Mouse (Mus musculus): ENCODE measurements around the gene Sik3. TPM values are rescaled to one million over a fixed set of nuclear protein-coding genes. Genes with fewer than 3 reads are reported as not detected.

Gene Sik3
- polyA plus RNA-seq, 1 experiment, result 29.4 TPM

DNA sequence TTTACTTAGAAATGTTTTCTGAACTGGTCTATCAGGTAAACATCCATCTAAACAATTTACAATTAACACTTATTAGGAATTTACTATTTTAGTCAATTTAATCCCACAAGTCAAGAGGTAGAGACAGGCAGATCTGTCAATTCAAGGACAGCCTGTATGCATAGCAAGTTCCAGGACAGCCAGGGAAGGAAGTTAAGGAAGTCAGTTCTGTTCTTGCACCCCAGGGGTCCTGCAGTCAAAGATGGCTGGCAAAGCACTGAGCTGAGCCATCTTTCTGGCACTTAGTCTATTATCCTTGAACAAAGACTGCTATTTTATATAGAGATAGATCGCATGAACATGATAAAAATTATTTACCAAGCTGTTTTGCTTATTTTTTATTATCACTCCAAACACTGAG is 32.0 kb upstream of the Sik3 start:
- Histone ChIP-seq H3K4me2 (ENCODE audit: low read depth) (no peak overlapping the region), H3ac (ENCODE audit: control insufficient read depth, insufficient read length) (no peak overlapping the region), H3K36me3 (ENCODE audit: control insufficient read depth, insufficient read depth) (peaks cover 12% of the 10 kb centered on the region), H3K79me2 (ENCODE audit: control insufficient read depth, insufficient read depth) (peaks cover 94% of the 10 kb centered on the region), H3K4me3 (no peak overlapping the region), H3K27me3 (ENCODE audit: control insufficient read depth, insufficient read depth, insufficient read length) (no peaks in the 10 kb centered on the region)
- TF ChIP-seq MYOG (IDR thresholded peaks at IDR 0.05; ENCODE audit: control insufficient read depth in 1 of 3, insufficient read depth in 1 of 3, insufficient read length in 2 of 3, low read depth in 2 of 3) (no peak), MAX (IDR thresholded peaks at IDR 0.05; ENCODE audit: low read depth) (no peak), USF1 (IDR thresholded peaks at IDR 0.05; ENCODE audit: low read depth) (no peak), POLR2A (IDR thresholded peaks at IDR 0.05; ENCODE audit: insufficient read length, low read depth) (no peak), SRF (IDR thresholded peaks at IDR 0.05; ENCODE audit: control insufficient read depth, insufficient read length, low read depth) (no peak), E2F4 (IDR thresholded peaks at IDR 0.05; ENCODE audit: insufficient read depth) (no peak), CEBPB (IDR thresholded peaks at IDR 0.05; ENCODE audit: insufficient read depth, poor library complexity, severe bottlenecking) (no peak), POLR2AphosphoS2 (IDR thresholded peaks at IDR 0.05; ENCODE audit: insufficient read length, low read depth) (no peak), TCF3 (IDR thresholded peaks at IDR 0.05; ENCODE audit: insufficient read length, low read depth) (no peak), TCF12 (IDR thresholded peaks at IDR 0.05; ENCODE audit: insufficient read depth, poor library complexity, severe bottlenecking) (no peak)

DNA sequence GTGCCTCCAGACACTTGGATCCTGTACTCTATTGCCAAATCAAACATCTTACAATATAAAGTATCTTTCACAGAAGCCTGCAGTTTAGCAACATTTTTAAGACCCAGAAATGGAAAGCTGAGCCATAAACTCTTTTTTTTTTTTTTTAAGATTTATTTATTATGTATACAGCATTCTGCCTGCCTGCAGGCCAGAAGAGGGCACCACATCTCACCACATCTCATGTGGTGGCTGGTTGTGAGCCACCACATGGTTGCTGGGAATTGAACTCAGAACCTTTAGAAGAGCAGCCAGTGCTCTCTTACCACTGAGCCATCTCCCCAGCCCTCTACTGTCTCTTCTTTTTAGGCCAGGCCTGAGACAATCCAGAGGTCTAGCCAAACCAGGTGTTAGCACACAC is 31.3 kb upstream of the Sik3 start:
- Histone ChIP-seq H3K4me2 (ENCODE audit: low read depth) (no peak overlapping the region), H3K36me3 (ENCODE audit: control insufficient read depth, insufficient read depth) (peaks cover 6% of the 10 kb centered on the region), H3K79me2 (ENCODE audit: control insufficient read depth, insufficient read depth) (peaks cover 88% of the 10 kb centered on the region), H3ac (ENCODE audit: control insufficient read depth, insufficient read length) (no peak overlapping the region), H3K27me3 (ENCODE audit: control insufficient read depth, insufficient read depth, insufficient read length) (no peaks in the 10 kb centered on the region), H3K4me3 (no peak overlapping the region)
- TF ChIP-seq MYOD1 (IDR thresholded peaks at IDR 0.05; ENCODE audit: control insufficient read depth in 1 of 3, insufficient read length in 2 of 3, low read depth in 2 of 3) (no peak), E2F4 (IDR thresholded peaks at IDR 0.05; ENCODE audit: insufficient read depth) (no peak), CEBPB (IDR thresholded peaks at IDR 0.05; ENCODE audit: insufficient read depth, poor library complexity, severe bottlenecking) (no peak), MAX (IDR thresholded peaks at IDR 0.05; ENCODE audit: low read depth) (no peak), USF1 (IDR thresholded peaks at IDR 0.05; ENCODE audit: low read depth) (no peak), MYOG (IDR thresholded peaks at IDR 0.05; ENCODE audit: control insufficient read depth in 1 of 3, insufficient read depth in 1 of 3, insufficient read length in 2 of 3, low read depth in 2 of 3) (no peak), POLR2A (IDR thresholded peaks at IDR 0.05; ENCODE audit: insufficient read length, low read depth) (no peak), REST (IDR thresholded peaks at IDR 0.05; ENCODE audit: insufficient read depth, insufficient read length) (no peak)

DNA sequence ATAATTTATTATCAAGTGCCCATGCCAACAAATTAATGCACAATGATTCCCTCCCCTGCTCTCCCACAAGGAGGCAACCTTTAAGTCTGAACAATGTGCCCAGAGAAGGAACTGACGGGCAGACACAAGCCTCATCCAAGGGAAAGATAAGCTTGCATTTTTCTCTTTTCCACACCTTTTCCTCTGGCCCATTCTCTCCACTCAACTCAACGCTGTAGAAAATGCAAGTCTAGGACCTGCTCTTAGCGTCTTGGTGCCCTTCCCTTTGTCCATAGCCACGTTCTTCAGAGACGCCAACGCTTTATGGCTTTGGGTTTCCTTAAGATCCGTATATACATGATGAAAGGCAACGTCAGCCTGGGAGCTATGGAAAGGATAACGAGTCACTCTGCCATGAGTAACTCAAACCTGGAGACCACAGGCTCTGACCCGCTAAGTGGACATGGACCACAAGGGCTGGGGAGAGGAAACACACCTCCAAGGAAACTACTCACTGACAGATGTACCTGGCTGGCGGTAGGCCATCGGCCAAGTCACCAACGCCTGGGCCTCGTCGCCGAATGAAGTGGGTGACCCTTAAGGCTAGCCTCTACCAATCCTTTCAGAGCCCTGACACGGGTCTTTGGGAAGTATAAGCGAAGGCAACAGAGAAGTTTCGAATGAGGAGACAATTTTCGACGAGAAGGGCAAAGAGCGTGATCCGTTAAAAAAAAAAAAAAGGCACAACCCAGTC is 28.8 kb upstream of the Sik3 start:
- Histone ChIP-seq H3K4me2 (ENCODE audit: low read depth) (peak overlapping the region; percentile 89), H3ac (ENCODE audit: control insufficient read depth, insufficient read length) (peak overlapping the region; percentile 68)

DNA sequence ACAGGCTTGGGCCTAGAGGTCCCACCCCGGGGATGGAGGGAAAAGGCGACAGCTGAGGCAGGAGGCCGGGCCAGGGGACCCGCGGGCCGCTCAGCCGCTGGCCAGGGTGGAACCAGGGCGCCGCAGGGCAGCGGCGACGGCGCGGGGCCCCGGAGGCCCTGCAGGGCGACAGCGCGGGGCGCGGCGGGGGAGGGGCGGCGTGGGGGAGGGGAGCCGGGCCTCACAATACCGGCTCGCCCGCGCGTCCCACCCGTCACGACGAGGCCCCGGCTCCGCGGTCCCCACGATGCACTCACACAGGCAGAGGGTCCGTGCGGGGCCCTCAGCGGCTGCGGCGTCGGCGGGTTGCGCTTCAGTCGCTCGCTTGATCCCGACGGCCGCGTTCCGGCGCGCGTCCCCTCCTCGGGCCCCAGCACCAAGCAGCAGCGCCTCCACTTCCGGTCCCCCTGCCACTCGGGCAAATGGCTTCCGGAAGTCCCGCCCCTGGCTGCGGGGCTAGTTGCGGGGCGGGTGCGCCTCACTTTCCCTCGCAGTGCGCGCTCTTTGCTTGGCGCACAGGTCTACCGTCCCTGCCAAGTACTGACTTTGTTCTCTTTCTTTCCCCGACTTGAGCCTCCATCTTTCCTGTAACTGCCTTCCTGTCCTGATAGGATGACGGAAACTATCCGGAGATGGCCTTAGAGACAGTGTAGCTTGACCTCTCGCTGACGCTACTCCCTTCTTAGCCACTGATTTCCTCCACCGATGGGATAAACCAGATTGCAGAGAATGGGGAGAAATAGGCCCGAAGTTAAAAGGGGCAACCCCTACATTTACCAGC is 28.0 kb upstream of the Sik3 start:
- H3K79me2 ChIP-seq (ENCODE audit: control insufficient read depth, insufficient read depth), result peaks cover 55% of the 10 kb centered on the region
- peak overlapping the region; percentile 91 for H3K4me2 ChIP-seq (ENCODE audit: low read depth)
- TF ChIP-seq POLR2A (IDR thresholded peaks at IDR 0.05; ENCODE audit: insufficient read length, low read depth) (peak; percentile 93), MYOG (IDR thresholded peaks at IDR 0.05; ENCODE audit: control insufficient read depth in 1 of 3, insufficient read depth in 1 of 3, insufficient read length in 2 of 3, low read depth in 2 of 3) (peak in 2 of 3 experiments; percentile 32 to 55), TCF12 (IDR thresholded peaks at IDR 0.05; ENCODE audit: insufficient read depth, poor library complexity, severe bottlenecking) (no peak), SRF (IDR thresholded peaks at IDR 0.05; ENCODE audit: control insufficient read depth, insufficient read length, low read depth) (no peak), MYOD1 (IDR thresholded peaks at IDR 0.05; ENCODE audit: control insufficient read depth in 1 of 3, insufficient read length in 2 of 3, low read depth in 2 of 3) (peak in 1 of 3 experiments; percentile 16), POLR2AphosphoS2 (IDR thresholded peaks at IDR 0.05; ENCODE audit: insufficient read length, low read depth) (peak; percentile 85), USF1 (IDR thresholded peaks at IDR 0.05; ENCODE audit: low read depth) (no peak), TCF3 (IDR thresholded peaks at IDR 0.05; ENCODE audit: insufficient read length, low read depth) (no peak), CEBPB (IDR thresholded peaks at IDR 0.05; ENCODE audit: insufficient read depth, poor library complexity, severe bottlenecking) (no peak), REST (IDR thresholded peaks at IDR 0.05; ENCODE audit: insufficient read depth, insufficient read length) (no peak), MAX (IDR thresholded peaks at IDR 0.05; ENCODE audit: low read depth) (no peak), E2F4 (IDR thresholded peaks at IDR 0.05; ENCODE audit: insufficient read depth) (no peak)
- no peaks in the 10 kb centered on the region for H3K27me3 ChIP-seq (ENCODE audit: control insufficient read depth, insufficient read depth, insufficient read length)
- no peaks in the 10 kb centered on the region for H3K36me3 ChIP-seq (ENCODE audit: control insufficient read depth, insufficient read depth)
- H3ac ChIP-seq (ENCODE audit: control insufficient read depth, insufficient read length), result peak overlapping the region; percentile 68
- peak overlapping the region; percentile 83 for H3K4me3 ChIP-seq

More for the DNA sequence above, 28.8 kb upstream of the Sik3 start:
- Histone ChIP-seq H3K79me2 (ENCODE audit: control insufficient read depth, insufficient read depth) (peaks cover 62% of the 10 kb centered on the region), H3K27me3 (ENCODE audit: control insufficient read depth, insufficient read depth, insufficient read length) (no peaks in the 10 kb centered on the region), H3K36me3 (ENCODE audit: control insufficient read depth, insufficient read depth) (no peaks in the 10 kb centered on the region), H3K4me3 (peak overlapping the region; percentile 83)
- TF ChIP-seq POLR2AphosphoS2 (IDR thresholded peaks at IDR 0.05; ENCODE audit: insufficient read length, low read depth) (no peak), CEBPB (IDR thresholded peaks at IDR 0.05; ENCODE audit: insufficient read depth, poor library complexity, severe bottlenecking) (no peak), MYOD1 (IDR thresholded peaks at IDR 0.05; ENCODE audit: control insufficient read depth in 1 of 3, insufficient read length in 2 of 3, low read depth in 2 of 3) (no peak), MYOG (IDR thresholded peaks at IDR 0.05; ENCODE audit: control insufficient read depth in 1 of 3, insufficient read depth in 1 of 3, insufficient read length in 2 of 3, low read depth in 2 of 3) (no peak), SRF (IDR thresholded peaks at IDR 0.05; ENCODE audit: control insufficient read depth, insufficient read length, low read depth) (no peak)
